Mouse (Mus musculus): Measurements from ENCODE around the gene Esr2.

DNA sequence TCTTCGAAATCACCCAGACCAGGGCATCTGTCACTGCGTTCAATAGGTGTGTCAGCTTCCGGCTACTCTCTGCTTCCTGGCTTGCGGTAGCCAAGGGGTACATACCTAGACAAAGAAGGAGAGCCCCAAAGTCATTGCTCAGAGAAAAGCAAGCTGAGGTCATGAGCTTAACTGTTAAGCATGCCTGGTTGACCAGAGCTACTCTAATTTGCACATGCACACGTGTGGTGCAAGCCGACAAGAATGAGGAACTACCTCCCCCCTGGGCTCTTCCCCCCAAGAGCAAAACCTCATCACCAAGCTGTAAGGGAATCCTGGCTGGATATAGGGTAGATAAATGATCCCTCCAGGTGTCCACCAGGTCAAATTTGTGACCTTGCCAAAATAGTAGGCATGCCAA lies 53.8 kb downstream of the Esr2 start:
- TF ChIP-seq EP300 (IDR thresholded peaks at IDR 0.05; ENCODE audit: insufficient read depth, low read depth, low read length) (no peak), CTCF (IDR thresholded peaks at IDR 0.05) (no peak)
